Mouse (Mus musculus) stomach, postnatal 0 days (tissue): Measurements from ENCODE around the gene Gm21834. TPM values are rescaled to one million over a fixed set of nuclear protein-coding genes. Genes with fewer than 3 reads are reported as not detected.

Source experiments
- ATAC-seq: fragments of 200-750 bp; cut with Nextera tagmentation; 2 replicates; pipeline ENCODE4 v1.8.0; 2017; ENCODE audit not compliant: low FRiP score, low TSS enrichment
- DNase-seq: peaks from one replicate; pipeline ENCODE4 v3.0.0-alpha.2; 2016; ENCODE audit warnings: low spot score
- H3K27ac ChIP-seq: fragments of 300-500 bp; sonication (generic); replicated peaks from 2 replicates; pipeline ENCODE4 v1.5.1; 2014; ENCODE audit warnings: mild to moderate bottlenecking, control low read depth
- H3K27me3 ChIP-seq: fragments of 300-500 bp; sonication (generic); 2 replicates; pipeline ENCODE4 v1.6.1; 2014; ENCODE audit warnings: low read length; ENCODE audit not compliant: control insufficient read depth, insufficient read depth
- H3K36me3 ChIP-seq: fragments of 300-500 bp; sonication (generic); 2 replicates; pipeline ENCODE4 v1.6.1; 2014; ENCODE audit warnings: low read length, mixed read lengths; ENCODE audit not compliant: control insufficient read depth, insufficient read depth
- H3K4me1 ChIP-seq: fragments of 300-500 bp; sonication (generic); replicated peaks from 2 replicates; pipeline ENCODE4 v1.6.1; 2014; ENCODE audit warnings: antibody characterized with exemption; ENCODE audit not compliant: control insufficient read depth, insufficient read depth
- H3K4me2 ChIP-seq: fragments of 300-500 bp; sonication (generic); replicated peaks from 2 replicates; pipeline ENCODE4 v1.6.1; 2014; ENCODE audit warnings: low read depth, mild to moderate bottlenecking, control low read depth, moderate library complexity
- H3K4me3 ChIP-seq: fragments of 300-500 bp; sonication (generic); 2 replicates; pipeline ENCODE4 v1.5.1; 2014; ENCODE audit warnings: low read depth, low read length, control low read depth
- H3K9ac ChIP-seq: fragments of 300-500 bp; sonication (generic); 2 replicates; pipeline ENCODE4 v1.6.1; 2014; ENCODE audit warnings: mild to moderate bottlenecking, low read length, control low read depth, mixed read lengths
- H3K9me3 ChIP-seq: fragments of 300-500 bp; sonication (generic); 2 replicates; pipeline ENCODE4 v1.6.1; 2016; ENCODE audit warnings: low read length; ENCODE audit not compliant: control insufficient read depth
- CTCF ChIP-seq: IDR thresholded peaks from 2 replicates; pipeline ENCODE4 v1.5.1; 2016; ENCODE audit warnings: antibody characterized with exemption, low read depth, mild to moderate bottlenecking, moderate library complexity
- EP300 ChIP-seq: optimal IDR thresholded peaks from 2 replicates; pipeline ENCODE3; 2016; ENCODE audit warnings: antibody characterized with exemption
- WGBS: fragments of 180-500 bp; shearing (Covaris S2); extraction: QIAGEN DNeasy Blood & Tissue Kit; methylation state at CpG from one replicate; pipeline ENCODE4 v1.1.7; 2014; 5-methylcytosine and 5-hydroxymethylcytosine counted together
- polyA plus RNA-seq: library from polyadenylated mRNA; unstranded; fragments of >200 nt; fragmentation: Nextera tagmentation; extraction: Ambion mirVana; gene quantifications from 2 replicates; pipeline ENCODE4 v1.2.1, GENCODE M21; 2015

Gm21834 gene
- not detected in 2 replicates for polyA plus RNA-seq

GRCm38 (mm10) chr17:57742119-57742518 lies at the start of gene Gm21834:
Gene Gm21834, minus strand, starts transcription at chr17:57742219.
- no peaks in the 10 kb centered on the region for H3K27me3 ChIP-seq
- H3K4me3 ChIP-seq = no peak within 1 kb of the TSS
- DNase-seq (no peak), ATAC-seq (no peak)
- no peak for TF ChIP-seq CTCF
- no peak within 1 kb of the TSS for H3K27ac ChIP-seq
- H3K9ac ChIP-seq = no peak within 1 kb of the TSS
- no peaks in the 10 kb centered on the region for H3K36me3 ChIP-seq
- no peak within 1 kb of the TSS for H3K4me2 ChIP-seq
- H3K9me3 ChIP-seq = no peaks in the 10 kb centered on the region
- WGBS = 75% methylated on average over 5 of the region's 5 CpGs
- no peaks in the 10 kb centered on the region for H3K4me1 ChIP-seq

- no peak overlapping the region for H3K4me3 ChIP-seq
- H3K4me2 ChIP-seq = no peak overlapping the region
- ATAC-seq = no peak
- no peaks in the 10 kb centered on the region for H3K9me3 ChIP-seq
- H3K27me3 ChIP-seq = no peaks in the 10 kb centered on the region
- no peak for DNase-seq
- no peaks in the 10 kb centered on the region for H3K36me3 ChIP-seq
- H3K9ac ChIP-seq = no peak overlapping the region
- TF ChIP-seq CTCF = no peak
- TF ChIP-seq EP300 = no peak
- H3K4me1 ChIP-seq = no peaks in the 10 kb centered on the region
- H3K27ac ChIP-seq = no peak overlapping the region
- 81% methylated on average over 1 of the region's 1 CpGs for WGBS
Measured at GRCm38 (mm10) chr17:57788161-57788799, 46.3 kb upstream of the Gm21834 start.

- no peaks in the 10 kb centered on the region for H3K36me3 ChIP-seq
- no peak overlapping the region for H3K4me2 ChIP-seq
- 15% methylated on average over 4 of the region's 4 CpGs for WGBS
- DNase-seq = no peak
- H3K9ac ChIP-seq = no peak overlapping the region
- no peak overlapping the region for H3K4me3 ChIP-seq
- H3K4me1 ChIP-seq = no peaks in the 10 kb centered on the region
- H3K9me3 ChIP-seq = no peaks in the 10 kb centered on the region
- H3K27me3 ChIP-seq = no peaks in the 10 kb centered on the region
- H3K27ac ChIP-seq = no peak overlapping the region
- TF ChIP-seq EP300 (no peak), CTCF (peak; percentile 72)
- no peak for ATAC-seq
Measured at GRCm38 (mm10) chr17:57770904-57771303, 28.9 kb upstream of the Gm21834 start.

GRCm38 (mm10) chr17:57768622-57769610 lies 26.9 kb upstream of the Gm21834 start, which contains the start of gene Cntnap5c:
Gene Cntnap5c, plus strand, starts transcription at chr17:57769570.
- Histone ChIP-seq H3K4me1 (no peaks in the 10 kb centered on the region), H3K36me3 (no peaks in the 10 kb centered on the region), H3K9ac (no peak within 1 kb of the TSS), H3K27me3 (no peaks in the 10 kb centered on the region), H3K27ac (no peak within 1 kb of the TSS), H3K9me3 (no peaks in the 10 kb centered on the region), H3K4me3 (no peak within 1 kb of the TSS), H3K4me2 (no peak within 1 kb of the TSS)
- peak; percentile 84 for ATAC-seq
- peak; percentile 78 for DNase-seq
- WGBS = 22% methylated on average over 26 of the region's 26 CpGs
- TF ChIP-seq CTCF (no peak), EP300 (no peak)

- H3K9me3 ChIP-seq = no peaks in the 10 kb centered on the region
- TF ChIP-seq CTCF (no peak), EP300 (no peak)
- H3K9ac ChIP-seq = no peak overlapping the region
- no peak overlapping the region for H3K27ac ChIP-seq
- no peaks in the 10 kb centered on the region for H3K27me3 ChIP-seq
- no peak for ATAC-seq
- no peak for DNase-seq
- no peak overlapping the region for H3K4me3 ChIP-seq
- H3K4me2 ChIP-seq = no peak overlapping the region
- H3K36me3 ChIP-seq = no peaks in the 10 kb centered on the region
- H3K4me1 ChIP-seq = no peaks in the 10 kb centered on the region
Measured at GRCm38 (mm10) chr17:57767306-57767705, 25.3 kb upstream of the Gm21834 start.

GRCm38 (mm10) chr17:57758033-57758432 lies 16.0 kb upstream of the Gm21834 start:
- Histone ChIP-seq H3K4me1 (no peaks in the 10 kb centered on the region), H3K4me3 (no peak overlapping the region), H3K4me2 (no peak overlapping the region), H3K36me3 (no peaks in the 10 kb centered on the region), H3K27me3 (no peaks in the 10 kb centered on the region), H3K27ac (no peak overlapping the region), H3K9ac (no peak overlapping the region), H3K9me3 (no peaks in the 10 kb centered on the region)
- no peak for ATAC-seq
- 44% methylated on average over 1 of the region's 1 CpGs for WGBS
- DNase-seq = no peak
- no peak for TF ChIP-seq CTCF
- no peak for TF ChIP-seq EP300
